Mouse (Mus musculus) forebrain, embryonic 13.5 days (tissue): ENCODE results near the gene Sh2d6. TPM values are rescaled to one million over a fixed set of nuclear protein-coding genes. Genes with fewer than 3 reads are reported as not detected.

Experiments used
- ATAC-seq: fragments of 200-750 bp; cut with Nextera tagmentation; 2 replicates; pipeline ENCODE4 v1.8.0; 2017
- H3K27ac ChIP-seq: fragments of 300-500 bp; sonication (generic); 2 replicates; pipeline ENCODE4 v1.5.1; 2015; ENCODE audit warnings: inconsistent platforms, mild to moderate bottlenecking, moderate library complexity
- H3K27me3 ChIP-seq: fragments of 300-500 bp; sonication (generic); 2 replicates; pipeline ENCODE4 v1.6.1; 2015; ENCODE audit warnings: mild to moderate bottlenecking, inconsistent platforms
- H3K36me3 ChIP-seq: fragments of 300-500 bp; sonication (generic); 2 replicates; pipeline ENCODE4 v1.6.1; 2015; ENCODE audit warnings: mild to moderate bottlenecking, inconsistent platforms; ENCODE audit not compliant: poor library complexity, severe bottlenecking
- H3K4me1 ChIP-seq: fragments of 300-500 bp; sonication (generic); 2 replicates; pipeline ENCODE4 v1.6.1; 2015; ENCODE audit warnings: inconsistent platforms
- H3K4me2 ChIP-seq: fragments of 300-500 bp; sonication (generic); 2 replicates; pipeline ENCODE4 v1.6.1; 2015; ENCODE audit warnings: inconsistent platforms, mild to moderate bottlenecking, moderate library complexity
- H3K4me3 ChIP-seq: fragments of 300-500 bp; sonication (generic); 2 replicates; pipeline ENCODE4 v1.5.1; 2015; ENCODE audit warnings: mild to moderate bottlenecking, inconsistent platforms
- H3K9ac ChIP-seq: fragments of 300-500 bp; sonication (generic); 2 replicates; pipeline ENCODE4 v1.6.1; 2015; ENCODE audit warnings: mild to moderate bottlenecking, inconsistent platforms
- H3K9me3 ChIP-seq: fragments of 300-500 bp; sonication (generic); replicated peaks from 2 replicates; pipeline ENCODE4 v1.6.1; 2016; ENCODE audit warnings: inconsistent platforms
- WGBS: fragments of 180-500 bp; shearing (Covaris S2); methylation state at CpG from one replicate; pipeline ENCODE4 v1.1.7; 2015; 5-methylcytosine and 5-hydroxymethylcytosine counted together
- polyA plus RNA-seq: library from polyadenylated mRNA; unstranded; fragments of >200 nt; fragmentation: Nextera tagmentation; extraction: Ambion mirVana; gene quantifications from 2 replicates; pipeline ENCODE4 v1.2.1, GENCODE M21; 2015

Gene Sh2d6
- polyA plus RNA-seq, 1 experiment from 2014 or later = 0.62 TPM

DNA sequence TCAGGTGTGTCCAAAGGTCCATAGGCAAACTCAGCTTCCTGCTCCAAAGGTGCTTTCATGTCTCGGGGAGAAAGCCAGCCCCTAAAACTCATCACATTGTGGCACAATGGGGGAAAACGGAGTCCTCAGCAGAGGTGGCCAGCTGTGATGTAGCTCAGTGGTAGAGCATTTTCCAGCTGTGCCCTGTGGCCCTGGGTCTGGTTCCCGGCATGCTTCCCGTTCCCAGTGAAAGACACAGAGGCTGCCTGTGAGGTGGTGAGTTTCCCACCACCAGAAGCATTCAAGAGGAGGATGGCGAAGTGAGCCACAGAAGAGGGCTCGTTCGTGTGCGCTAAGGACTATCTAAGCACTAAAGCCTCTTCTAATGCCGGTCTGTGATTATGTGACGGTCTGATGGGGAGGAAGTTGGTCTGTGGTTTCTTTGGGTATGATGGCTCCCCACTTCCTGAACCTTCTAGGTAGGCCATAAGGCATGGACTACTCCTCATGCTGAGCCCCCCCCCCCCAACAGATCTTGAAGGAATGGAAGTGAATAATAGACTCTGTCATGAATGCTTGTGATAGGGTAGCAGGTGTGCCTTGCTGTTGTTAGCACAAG, 29.1 kb upstream of the Sh2d6 start:
- ATAC-seq = no peak
- H3K36me3 ChIP-seq = no peaks in the 10 kb centered on the region
- H3K9me3 ChIP-seq = 0 out of 2 replicates have a peak, but pooled peaks cover 3% of the 10 kb centered on the region
- WGBS = 84% methylated on average over 10 of the region's 10 CpGs
- H3K4me3 ChIP-seq = no peak overlapping the region
- no peak overlapping the region for H3K4me2 ChIP-seq
- no peaks in the 10 kb centered on the region for H3K27me3 ChIP-seq
- peaks cover 14% of the 10 kb centered on the region for H3K4me1 ChIP-seq
- no peak overlapping the region for H3K9ac ChIP-seq
- no peak overlapping the region for H3K27ac ChIP-seq

DNA sequence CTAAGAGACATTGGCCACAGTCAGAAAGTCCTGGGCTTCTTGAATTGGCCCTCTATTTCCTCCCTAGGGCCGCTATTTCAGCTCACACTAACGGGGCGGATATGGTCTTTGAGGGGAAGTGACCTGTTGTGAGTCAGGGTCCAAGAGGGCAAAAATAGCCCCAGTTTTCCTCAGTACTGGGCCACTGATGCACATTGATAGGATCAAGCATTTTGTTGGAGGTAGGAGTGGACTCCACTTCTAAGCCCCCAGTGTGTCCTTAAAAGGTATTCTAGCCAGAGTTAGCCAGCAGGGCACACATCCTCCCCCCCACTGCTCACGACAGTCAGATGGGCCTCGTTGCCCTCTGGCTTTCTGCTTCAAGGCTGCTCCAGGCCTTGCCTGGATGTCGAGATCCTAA, 28.5 kb upstream of the Sh2d6 start:
- ATAC-seq = no peak
- Histone ChIP-seq H3K4me1 (peaks cover 14% of the 10 kb centered on the region), H3K9ac (no peak overlapping the region; the same call in 1 of the 2 replicates), H3K27me3 (no peaks in the 10 kb centered on the region), H3K4me2 (no peak overlapping the region), H3K27ac (no peak overlapping the region), H3K9me3 (0 out of 2 replicates have a peak, but pooled peaks cover 3% of the 10 kb centered on the region), H3K4me3 (no peak overlapping the region), H3K36me3 (no peaks in the 10 kb centered on the region)
- WGBS = 69% methylated on average over 6 of the region's 6 CpGs

DNA sequence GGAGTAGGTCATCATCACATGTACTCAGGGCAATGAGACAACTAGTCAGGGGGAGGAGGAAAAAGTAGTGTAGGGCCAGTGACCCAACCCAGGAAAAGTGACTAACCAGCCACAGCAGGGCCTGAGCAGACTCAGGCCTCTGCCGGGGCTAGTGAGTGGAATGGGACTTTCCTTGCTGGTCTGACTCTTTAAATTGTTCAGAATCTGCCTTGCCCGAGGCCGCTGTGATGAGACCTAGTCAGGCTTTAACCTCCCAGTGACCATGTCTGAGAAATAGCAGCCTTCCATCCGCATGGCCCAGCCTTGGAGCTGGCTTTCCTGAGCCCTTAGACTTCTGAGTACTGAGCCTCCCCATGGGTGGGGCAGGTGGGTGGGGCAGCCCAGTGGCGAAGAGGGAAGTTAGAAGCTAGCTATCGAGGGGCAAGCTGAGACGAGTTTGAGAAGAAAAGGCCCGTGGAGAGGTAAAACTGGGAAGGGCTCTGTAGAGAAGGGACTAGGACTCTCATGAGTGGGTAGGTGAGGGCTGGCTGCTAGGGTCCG, 27.6 kb upstream of the Sh2d6 start:
- Histone ChIP-seq H3K36me3 (no peaks in the 10 kb centered on the region), H3K4me3 (no peak overlapping the region), H3K9me3 (0 out of 2 replicates have a peak, but pooled peaks cover 3% of the 10 kb centered on the region), H3K27me3 (0 out of 2 replicates have a peak, but pooled peaks cover 3% of the 10 kb centered on the region), H3K9ac (no peak overlapping the region), H3K27ac (no peak overlapping the region), H3K4me1 (peaks cover 20% of the 10 kb centered on the region), H3K4me2 (no peak overlapping the region)
- ATAC-seq = no peak
- 73% methylated on average over 9 of the region's 9 CpGs for WGBS

DNA sequence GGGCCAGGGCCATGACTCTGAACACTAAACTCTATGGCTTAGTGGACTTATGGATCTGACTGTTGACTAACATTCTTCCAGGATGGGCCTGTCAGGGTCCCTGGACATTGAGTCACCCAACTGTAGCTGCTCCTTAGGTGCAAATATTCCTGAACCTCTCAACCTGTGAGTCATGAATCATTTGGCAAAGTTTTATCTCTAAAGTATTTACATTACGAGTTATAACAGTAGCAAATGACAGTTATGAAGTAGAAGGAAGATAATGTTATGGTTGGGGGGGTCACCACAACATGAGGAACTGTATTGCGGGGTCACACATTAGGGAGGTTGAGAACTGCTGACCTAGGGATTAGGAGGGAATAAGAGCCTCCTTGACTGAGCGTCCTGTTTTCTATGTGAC, 26.4 kb upstream of the Sh2d6 start:
- no peak overlapping the region for H3K27ac ChIP-seq
- 0 out of 2 replicates have a peak, but pooled peaks cover 3% of the 10 kb centered on the region for H3K9me3 ChIP-seq
- H3K27me3 ChIP-seq = 0 out of 2 replicates have a peak, but pooled peaks cover 5% of the 10 kb centered on the region
- peaks cover 12% of the 10 kb centered on the region for H3K4me1 ChIP-seq
- H3K4me2 ChIP-seq = no peak overlapping the region
- 89% methylated on average over 3 of the region's 3 CpGs for WGBS
- H3K9ac ChIP-seq = no peak overlapping the region
- no peak for ATAC-seq
- no peak overlapping the region for H3K4me3 ChIP-seq
- no peaks in the 10 kb centered on the region for H3K36me3 ChIP-seq

DNA sequence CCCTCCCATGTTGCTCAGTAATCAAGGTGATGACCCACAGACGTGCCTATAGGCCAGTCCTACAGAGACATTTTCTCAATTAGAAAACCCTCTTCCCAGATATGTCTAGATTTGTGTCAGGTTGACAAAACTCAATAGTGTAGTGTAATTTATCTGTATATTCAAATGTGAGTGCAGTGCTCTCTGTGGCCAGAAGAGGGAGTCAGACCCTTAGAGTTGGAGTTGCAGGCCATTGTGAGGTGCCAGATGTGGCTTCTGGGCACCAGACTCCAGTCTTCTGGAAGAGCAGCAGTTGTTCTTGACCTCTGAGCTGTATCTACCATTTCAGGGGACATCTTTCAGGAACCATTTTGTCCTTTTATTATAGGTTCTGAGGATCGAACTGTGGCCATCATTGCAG, 25.6 kb upstream of the Sh2d6 start:
- no peak overlapping the region for H3K27ac ChIP-seq
- no peaks in the 10 kb centered on the region for H3K36me3 ChIP-seq
- WGBS = 94% methylated on average over 2 of the region's 2 CpGs
- ATAC-seq = no peak
- 0 out of 2 replicates have a peak, but pooled peaks cover 5% of the 10 kb centered on the region for H3K27me3 ChIP-seq
- 0 out of 2 replicates have a peak, but pooled peaks cover 3% of the 10 kb centered on the region for H3K9me3 ChIP-seq
- H3K4me3 ChIP-seq = no peak overlapping the region
- no peak overlapping the region for H3K4me2 ChIP-seq
- H3K4me1 ChIP-seq = 0 out of 2 replicates have a peak, but pooled peaks cover 5% of the 10 kb centered on the region
- H3K9ac ChIP-seq = no peak overlapping the region

DNA sequence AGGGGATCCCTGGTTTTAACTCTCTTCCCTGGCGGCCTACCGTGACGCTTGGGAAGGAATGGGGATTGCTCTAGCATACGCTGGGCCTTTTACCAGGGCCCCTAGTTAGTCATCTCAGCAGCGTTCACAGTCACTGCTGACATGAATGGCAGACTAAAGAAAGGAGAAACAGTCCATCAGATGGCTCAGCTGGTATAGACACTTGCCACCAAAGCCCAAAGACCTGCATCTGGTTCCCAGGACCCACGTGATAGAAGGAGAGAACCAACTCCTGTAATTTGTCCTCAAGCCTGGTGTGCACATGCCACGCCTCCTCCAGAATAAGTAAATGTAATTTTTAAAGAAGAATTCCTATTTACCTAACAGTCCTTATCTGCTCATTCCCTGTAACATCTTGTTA, 23.9 kb upstream of the Sh2d6 start:
- Histone ChIP-seq H3K4me1 (0 out of 2 replicates have a peak, but pooled peaks cover 5% of the 10 kb centered on the region), H3K36me3 (no peaks in the 10 kb centered on the region), H3K9me3 (0 out of 2 replicates have a peak, but pooled peaks cover 3% of the 10 kb centered on the region), H3K9ac (no peak overlapping the region), H3K27me3 (0 out of 2 replicates have a peak, but pooled peaks cover 5% of the 10 kb centered on the region), H3K4me3 (no peak overlapping the region), H3K4me2 (no peak overlapping the region), H3K27ac (no peak overlapping the region)
- no peak for ATAC-seq
- 46% methylated on average over 7 of the region's 7 CpGs for WGBS

DNA sequence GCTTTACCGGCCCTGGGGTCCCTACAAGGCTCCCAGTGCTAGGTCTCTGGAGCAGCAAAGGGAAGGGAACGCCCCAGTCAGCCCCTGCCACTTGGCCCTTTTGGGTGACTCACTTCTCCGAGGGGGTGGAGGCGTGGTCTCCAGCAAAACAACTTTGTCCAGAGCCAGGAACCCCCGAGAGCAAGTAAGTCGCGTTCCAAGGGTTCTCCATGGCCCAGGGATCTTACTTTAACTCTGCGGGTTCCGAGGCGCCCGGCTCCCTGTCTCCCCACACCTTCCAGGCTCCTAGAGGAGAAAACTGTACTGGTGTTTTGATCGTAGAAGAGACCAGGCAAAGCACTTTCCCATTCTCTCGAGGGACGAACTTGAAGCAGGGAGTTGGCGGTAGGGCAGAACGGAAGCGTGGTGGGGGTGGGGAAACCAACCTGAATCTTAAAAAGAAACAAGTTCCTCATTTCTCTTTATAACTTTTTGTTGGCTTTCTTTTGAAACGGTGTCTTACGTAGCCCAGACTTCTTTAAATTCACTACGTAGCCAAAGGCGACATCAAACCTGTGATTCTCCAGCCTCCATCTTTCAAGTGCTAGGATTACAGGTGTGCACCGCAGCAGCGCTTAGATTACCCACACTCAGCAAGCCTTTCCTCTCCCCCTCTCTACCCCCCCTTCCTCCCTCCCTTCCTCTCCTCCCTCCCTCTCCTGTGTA, 22.9 kb upstream of the Sh2d6 start, which contains the start of gene Capg:
Gene Capg, plus strand, starts transcription at position 109 of the 705 bp plus-strand sequence.
- Histone ChIP-seq H3K4me3 (no peak within 1 kb of the TSS), H3K27me3 (0 out of 2 replicates have a peak, but pooled peaks cover 5% of the 10 kb centered on the region), H3K27ac (no peak within 1 kb of the TSS), H3K4me2 (peak within 1 kb of the TSS; percentile 32), H3K4me1 (0 out of 2 replicates have a peak, but pooled peaks cover 5% of the 10 kb centered on the region), H3K9me3 (0 out of 2 replicates have a peak, but pooled peaks cover 3% of the 10 kb centered on the region), H3K9ac (no peak within 1 kb of the TSS), H3K36me3 (no peaks in the 10 kb centered on the region)
- 19% methylated on average over 23 of the region's 23 CpGs for WGBS
- no peak for ATAC-seq

DNA sequence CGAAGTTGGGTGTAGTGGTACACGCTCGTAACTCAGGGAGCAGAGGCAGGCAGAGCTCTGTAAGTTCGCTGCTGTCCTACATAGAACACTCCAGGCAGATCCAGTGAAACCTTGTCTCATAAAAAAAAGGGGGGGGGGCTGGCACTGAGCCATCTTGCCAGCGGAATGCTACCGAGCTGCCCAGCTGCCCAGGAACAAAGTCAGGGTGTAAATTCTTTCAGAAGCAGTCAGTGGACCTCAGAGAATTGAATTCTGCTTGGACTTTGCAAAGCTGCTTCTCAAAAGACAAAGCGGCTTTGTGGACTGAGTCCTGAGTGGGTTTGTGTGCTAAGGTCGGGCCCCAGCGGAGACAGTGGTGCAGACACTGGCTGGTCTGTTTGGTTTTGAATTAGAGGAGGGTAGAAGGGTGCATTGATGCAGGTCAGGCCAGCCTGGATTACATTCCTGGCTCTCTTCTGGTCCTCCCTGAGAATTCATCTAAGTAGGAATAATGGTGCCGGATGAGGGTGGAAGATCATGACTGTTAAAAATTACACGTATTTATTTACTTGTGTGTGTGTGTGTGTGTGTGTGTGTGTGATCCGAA, 21.9 kb upstream of the Sh2d6 start:
- Histone ChIP-seq H3K4me1 (peaks cover 11% of the 10 kb centered on the region), H3K27me3 (0 out of 2 replicates have a peak, but pooled peaks cover 5% of the 10 kb centered on the region), H3K4me3 (no peak overlapping the region), H3K9me3 (0 out of 2 replicates have a peak, but pooled peaks cover 3% of the 10 kb centered on the region), H3K27ac (no peak overlapping the region), H3K36me3 (no peaks in the 10 kb centered on the region), H3K4me2 (no peak overlapping the region), H3K9ac (no peak overlapping the region)
- WGBS = 69% methylated on average over 12 of the region's 12 CpGs
- ATAC-seq = no peak

DNA sequence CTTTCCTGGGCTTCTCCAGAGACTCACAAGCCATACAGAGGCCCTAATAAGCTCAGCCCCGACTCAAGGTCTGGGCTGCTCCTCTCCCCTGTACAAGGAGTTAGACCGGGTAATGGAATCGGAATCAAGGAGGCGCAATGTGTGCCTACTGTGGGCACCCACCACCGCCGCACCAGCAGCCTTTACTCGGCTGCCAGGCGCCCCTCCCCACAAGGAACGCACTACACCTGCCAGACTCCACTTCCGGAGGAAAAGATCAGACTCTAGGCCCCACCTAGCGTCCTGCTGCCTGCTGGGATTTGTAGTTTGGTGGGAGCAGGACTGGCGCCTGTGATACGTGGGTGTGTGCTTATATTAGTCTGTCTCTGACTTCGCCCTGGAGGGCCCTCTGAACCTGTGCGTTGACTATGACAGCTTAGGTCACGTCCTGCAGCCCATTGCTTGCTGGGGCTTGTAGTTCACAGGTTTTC, 17.1 kb upstream of the Sh2d6 start:
- no peak overlapping the region; the same call in 1 of the 2 replicates for H3K27ac ChIP-seq
- peaks cover 18% of the 10 kb centered on the region for H3K4me1 ChIP-seq
- under 1% methylated on average over 16 of the region's 16 CpGs for WGBS
- peak overlapping the region; percentile 78 for H3K9ac ChIP-seq
- no peaks in the 10 kb centered on the region for H3K27me3 ChIP-seq
- H3K9me3 ChIP-seq = no peaks in the 10 kb centered on the region
- peak; percentile 97 for ATAC-seq
- H3K36me3 ChIP-seq = no peaks in the 10 kb centered on the region
- H3K4me3 ChIP-seq = peak overlapping the region; percentile 55
- peak overlapping the region; percentile 77 for H3K4me2 ChIP-seq

DNA sequence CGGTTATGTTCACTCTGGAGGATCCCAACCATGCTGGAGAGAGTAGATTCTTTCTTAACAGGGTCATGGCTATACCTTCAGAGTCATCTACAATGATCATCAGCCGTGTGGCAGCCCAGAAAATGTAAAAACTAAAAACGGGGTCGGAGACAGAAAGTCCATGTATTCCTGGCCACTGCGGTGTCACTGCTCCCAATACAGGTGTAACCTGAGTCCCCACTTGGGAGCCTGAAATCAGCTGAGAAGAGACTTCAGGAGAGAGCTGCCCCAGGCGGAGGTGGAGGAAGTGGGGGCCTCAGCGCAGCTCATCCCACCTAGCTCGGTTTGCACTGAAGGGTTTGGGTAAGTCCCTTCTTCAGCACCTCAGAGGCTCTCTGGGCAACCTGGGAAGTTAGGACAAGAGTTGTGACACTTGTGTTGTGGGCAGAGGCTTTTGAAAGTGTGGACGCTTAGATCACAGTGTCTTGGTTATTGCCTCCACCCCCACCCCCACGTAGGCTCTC, 16.5 kb upstream of the Sh2d6 start:
- Histone ChIP-seq H3K27ac (no peak overlapping the region), H3K36me3 (no peaks in the 10 kb centered on the region), H3K27me3 (no peaks in the 10 kb centered on the region), H3K4me3 (peak overlapping the region; percentile 55), H3K9me3 (no peaks in the 10 kb centered on the region), H3K4me1 (peaks cover 19% of the 10 kb centered on the region), H3K9ac (peak overlapping the region; percentile 78), H3K4me2 (peak overlapping the region; percentile 77)
- no peak for ATAC-seq
- 55% methylated on average over 10 of the region's 10 CpGs for WGBS

DNA sequence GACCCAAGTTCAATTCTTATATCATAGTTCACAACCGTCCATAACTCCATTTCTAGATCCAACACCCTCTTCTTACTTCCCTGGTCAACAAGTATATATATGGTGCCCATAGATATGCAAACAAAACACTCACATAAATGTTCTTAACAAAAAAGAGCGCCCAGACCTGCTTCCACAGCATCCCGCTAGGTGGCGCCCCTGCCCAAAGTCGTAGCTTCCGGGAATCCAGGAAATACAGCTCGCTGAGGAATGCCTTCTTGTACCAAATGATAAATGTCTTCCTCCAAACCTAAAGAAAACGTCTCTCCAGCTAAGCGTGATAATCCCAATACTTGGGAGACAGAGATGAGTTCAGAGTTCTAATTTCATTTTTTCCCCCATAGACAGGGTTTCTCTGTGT, 13.7 kb upstream of the Sh2d6 start:
- H3K4me3 ChIP-seq = no peak overlapping the region
- no peaks in the 10 kb centered on the region for H3K27me3 ChIP-seq
- H3K27ac ChIP-seq = no peak overlapping the region
- peak overlapping the region; percentile 36 for H3K4me2 ChIP-seq
- no peaks in the 10 kb centered on the region for H3K9me3 ChIP-seq
- WGBS = 3% methylated on average over 9 of the region's 9 CpGs
- H3K36me3 ChIP-seq = no peaks in the 10 kb centered on the region
- no peak overlapping the region for H3K9ac ChIP-seq
- no peak for ATAC-seq
- peaks cover 27% of the 10 kb centered on the region for H3K4me1 ChIP-seq
